Comparison of ENCODE assay signal across 8 mouse cellular contexts in genomic region chr3:110250839-110251700, GRCm38 (mm10). TPM values are rescaled to one million over a fixed set of nuclear protein-coding genes. Genes with fewer than 3 reads are reported as not detected.
DNase-seq lines count a peak whose midpoint lies in the region; ATAC-seq lines count a peak whose summit lies in the region.

TSS of gene Prmt6 (minus strand) at chr3:110250998.

- peak within 1 kb of the TSS; percentile 97 for H3K9ac ChIP-seq in embryonic facial prominence, embryonic 13.5 days
- H3K9ac ChIP-seq in midbrain, embryonic 12.5 days (replicated peaks) = peak within 1 kb of the TSS; percentile 92

- peak; percentile 87 to 89 for DNase-seq in B cell, adult 2 months
- peak; percentile 62 to 81 for DNase-seq in adrenal gland, postnatal 4 days (ENCODE audit: low spot score in 2 of 2)
- peak; percentile 94 for DNase-seq in heart, adult 18-20 months
- peak; percentile 92 for DNase-seq in kidney, adult 18-20 months
- peak; percentile 91 for DNase-seq in limb, embryonic 10.5 days (ENCODE audit: low spot score)
- peak; percentile 61 to 73 for DNase-seq in spleen, postnatal 14 days (ENCODE audit: low spot score in 2 of 2)

- peak within 1 kb of the TSS; percentile 95 for H3K4me3 ChIP-seq in embryonic facial prominence, embryonic 13.5 days
- H3K4me3 ChIP-seq in limb, embryonic 10.5 days = peak within 1 kb of the TSS; percentile 93
- H3K4me3 ChIP-seq in midbrain, embryonic 12.5 days = peak within 1 kb of the TSS; percentile 90

- peak within 1 kb of the TSS; percentile 77 for H3K4me2 ChIP-seq in embryonic facial prominence, embryonic 13.5 days
- peak within 1 kb of the TSS; percentile 72 for H3K4me2 ChIP-seq in midbrain, embryonic 12.5 days (replicated peaks)

- peak within 1 kb of the TSS; percentile 95 for H3K27ac ChIP-seq in embryonic facial prominence, embryonic 13.5 days
- peak within 1 kb of the TSS; percentile 99 for H3K27ac ChIP-seq in limb, embryonic 10.5 days
- peak within 1 kb of the TSS; percentile 95 for H3K27ac ChIP-seq in midbrain, embryonic 12.5 days (replicated peaks)

- H3K4me1 ChIP-seq in embryonic facial prominence, embryonic 13.5 days = peaks cover 8% of the 10 kb centered on the region
- peaks cover 14% of the 10 kb centered on the region for H3K4me1 ChIP-seq in limb, embryonic 10.5 days
- H3K4me1 ChIP-seq in midbrain, embryonic 12.5 days = peaks cover 13% of the 10 kb centered on the region

- H3K9me3 ChIP-seq in embryonic facial prominence, embryonic 13.5 days = no peaks in the 10 kb centered on the region
- no peaks in the 10 kb centered on the region for H3K9me3 ChIP-seq in limb, embryonic 10.5 days (replicated peaks)
- no peaks in the 10 kb centered on the region for H3K9me3 ChIP-seq in midbrain, embryonic 12.5 days

- no peaks in the 10 kb centered on the region for H3K27me3 ChIP-seq in embryonic facial prominence, embryonic 13.5 days
- H3K27me3 ChIP-seq in limb, embryonic 10.5 days (ENCODE audit: low read depth, poor library complexity, severe bottlenecking) = no peaks in the 10 kb centered on the region
- no peaks in the 10 kb centered on the region for H3K27me3 ChIP-seq in midbrain, embryonic 12.5 days

- 19% methylated on average over 38 of the region's 38 CpGs for WGBS in embryonic facial prominence, embryonic 13.5 days
- WGBS in limb, embryonic 10.5 days = 20% methylated on average over 38 of the region's 38 CpGs
- 19% methylated on average over 38 of the region's 38 CpGs for WGBS in midbrain, embryonic 12.5 days

- ATAC-seq in embryonic facial prominence, embryonic 13.5 days (ENCODE audit: insufficient number of reproducible peaks, insufficient read depth, low FRiP score, low TSS enrichment, low read depth) = peak; percentile 87
- peak; percentile 94 for ATAC-seq in midbrain, embryonic 12.5 days (ENCODE audit: low FRiP score, low read depth)

- peaks cover 17% of the 10 kb centered on the region for H3K36me3 ChIP-seq in embryonic facial prominence, embryonic 13.5 days
- peaks cover 19% of the 10 kb centered on the region for H3K36me3 ChIP-seq in limb, embryonic 10.5 days
- peaks cover 18% of the 10 kb centered on the region; the same call in 1 of the 2 replicates for H3K36me3 ChIP-seq in midbrain, embryonic 12.5 days

RNA-seq across cellular contexts. Expression of gene Prmt6, which starts in this region (rescaled TPM):
- 10 to 100 TPM; 15.7 to 17.4 TPM for total RNA-seq in adrenal gland, postnatal 4 days (2021)
- polyA plus RNA-seq in embryonic facial prominence, embryonic 13.5 days (2015; fragmentation: Nextera tagmentation; extraction: Ambion mirVana) = 25.9 and 26.1 TPM in 2 replicates
- 1 to 10 TPM; 3.0 TPM for total RNA-seq in heart, adult 18-20 months (2021)
- polyA plus RNA-seq in limb, embryonic 10.5 days (2016; fragmentation: Nextera tagmentation; extraction: Ambion mirVana) = 34.7 and 35.1 TPM in 2 replicates
- 31.6 and 35.1 TPM in 2 replicates for polyA plus RNA-seq in midbrain, embryonic 12.5 days (2016; fragmentation: Nextera tagmentation; extraction: Ambion mirVana)

Comparison
In these comparisons a context has a peak if more than half of its experiments do, and no peak if none do; other contexts are left out.
1. Peak in every context shown above with its lines: DNase-seq, ATAC-seq, H3K4me3 ChIP-seq and H3K27ac ChIP-seq.
2. RNA of gene Prmt6 (total RNA-seq): 15.7 to 17.4 TPM in adrenal gland, postnatal 4 days; 3.0 TPM in heart, adult 18-20 months; every median in the first group is over 4 times any median in the second.